Mouse (Mus musculus): ENCODE data around the gene Kcns3. TPM values are rescaled to one million over a fixed set of nuclear protein-coding genes. Genes with fewer than 3 reads are reported as not detected.

Kcns3 gene
- total RNA-seq (2021): 10 to 100 TPM; 10.9 to 12.6 TPM

DNA sequence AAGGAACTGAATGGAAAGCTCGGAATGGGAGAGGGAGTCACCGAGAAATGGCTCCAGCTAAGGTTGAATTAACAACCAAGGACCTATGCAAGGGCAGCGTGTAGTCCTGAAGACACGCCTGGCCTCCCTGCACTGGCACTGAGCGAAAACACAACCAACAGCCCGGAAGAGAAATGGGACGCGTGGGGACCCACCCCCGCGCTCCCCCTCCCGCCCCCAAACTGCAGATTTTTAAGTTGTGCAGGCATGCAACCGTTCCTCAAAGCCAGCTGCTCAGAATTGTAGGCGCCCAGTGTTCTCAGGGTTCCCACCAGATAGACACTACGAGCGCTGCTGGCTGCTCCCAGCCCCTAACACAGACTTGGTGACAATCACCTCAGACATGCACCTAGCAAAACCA lies at the start of gene Kcns3:
TSS of gene Kcns3 (minus strand) at position 42 of the 400 bp plus-strand sequence.
- no peak for DNase-seq

DNA sequence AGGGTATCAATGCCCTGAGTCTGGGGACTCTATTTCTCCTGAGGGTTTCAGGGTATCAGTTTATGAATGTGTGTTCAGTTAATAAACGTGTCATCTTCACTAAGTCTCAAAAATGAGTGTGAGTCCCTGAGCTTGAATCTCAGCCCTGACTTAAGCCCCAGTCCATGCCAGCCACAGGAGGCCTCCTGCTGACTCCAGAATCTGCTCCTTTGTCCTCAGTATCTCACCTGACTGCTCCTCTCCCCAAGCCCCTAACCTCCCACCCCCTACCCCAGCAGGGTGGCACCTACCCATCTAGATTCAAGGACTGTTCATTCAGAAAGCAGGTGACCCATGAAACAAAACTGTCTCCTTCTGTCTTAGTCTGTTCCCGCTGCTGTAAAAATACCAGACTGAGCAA lies 47.7 kb upstream of the Kcns3 start:
- DNase-seq: no peak

DNA sequence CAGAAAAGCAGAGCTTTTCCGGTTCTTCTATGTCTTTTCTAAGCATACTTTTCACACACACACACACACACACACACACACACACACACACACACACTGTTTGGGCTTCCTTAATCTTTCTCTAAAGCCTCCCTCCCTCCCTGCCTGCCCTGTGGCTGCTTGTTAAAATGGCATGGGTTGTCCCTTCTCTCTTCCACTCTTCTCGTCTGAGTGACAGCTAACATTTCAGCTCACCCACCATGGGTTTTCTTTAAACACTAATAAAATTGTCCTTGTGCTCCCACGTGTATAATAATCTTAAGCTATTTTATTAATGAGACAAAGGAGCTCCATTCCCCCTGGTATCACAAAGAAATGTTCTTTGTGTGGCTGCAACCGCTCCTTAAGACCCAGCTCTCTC lies 47.2 kb upstream of the Kcns3 start:
- DNase-seq: no peak

DNA sequence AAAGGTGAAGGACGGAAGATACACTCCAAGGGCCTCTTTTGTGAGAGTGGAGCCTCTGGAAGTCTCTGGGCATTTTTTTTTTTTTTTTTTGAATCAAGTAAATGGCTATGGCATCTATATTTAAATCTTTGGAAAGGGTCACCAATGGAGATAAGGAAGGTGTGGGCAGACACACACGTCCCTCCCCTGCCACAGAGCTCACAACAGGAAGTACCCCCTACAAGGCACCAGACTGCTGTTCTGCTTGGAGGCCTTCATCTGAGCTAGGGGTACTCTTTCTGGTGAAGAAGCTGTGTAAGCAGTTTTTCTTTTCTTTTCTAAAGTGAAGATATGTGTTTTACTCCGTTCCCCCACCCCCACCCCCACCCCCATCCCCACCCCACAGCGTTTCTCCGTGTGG lies 46.0 kb upstream of the Kcns3 start:
- no peak for DNase-seq

DNA sequence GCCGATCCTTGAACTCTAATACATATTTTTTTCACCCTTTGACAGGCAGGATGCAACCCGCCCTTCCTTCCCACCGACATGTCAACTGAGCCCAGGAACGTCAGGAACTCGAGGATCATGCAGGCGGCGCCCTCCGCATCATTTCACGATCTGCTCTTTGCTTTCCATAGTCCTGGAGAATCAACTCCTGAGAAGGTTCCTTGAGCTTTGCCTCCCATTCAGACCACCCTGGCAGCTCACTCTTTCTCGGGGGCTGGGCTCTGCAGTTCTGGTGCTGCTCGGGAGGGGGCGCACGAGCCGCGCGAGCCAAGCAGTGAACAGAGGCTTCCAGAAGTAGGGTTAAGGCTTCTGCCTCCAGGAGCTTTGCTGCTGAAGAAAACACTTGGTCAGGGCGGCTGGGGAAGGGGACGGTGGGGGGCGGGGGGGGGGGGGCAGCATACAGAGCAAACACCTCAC lies 45.3 kb upstream of the Kcns3 start:
- DNase-seq: peak; percentile 74 to 75

DNA sequence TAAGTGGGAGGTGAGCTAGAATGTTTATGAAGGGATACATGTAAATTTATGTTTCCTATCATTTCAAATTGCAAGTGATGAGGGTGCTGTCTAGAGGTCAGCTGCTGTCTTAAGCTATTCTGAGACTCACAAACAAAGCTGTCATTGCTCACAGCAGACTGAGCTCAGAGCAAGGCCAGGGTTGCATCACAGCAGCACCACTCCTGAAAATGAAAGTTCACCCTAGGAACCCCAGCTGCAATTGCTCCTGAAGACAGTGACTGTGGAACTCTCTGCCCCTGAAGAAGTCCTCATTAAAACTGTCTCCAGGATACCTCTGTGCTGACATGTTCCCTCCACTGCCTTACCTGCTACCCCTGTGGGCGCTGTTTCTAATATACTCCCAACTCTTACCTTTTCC lies 44.2 kb upstream of the Kcns3 start:
- DNase-seq: no peak

DNA sequence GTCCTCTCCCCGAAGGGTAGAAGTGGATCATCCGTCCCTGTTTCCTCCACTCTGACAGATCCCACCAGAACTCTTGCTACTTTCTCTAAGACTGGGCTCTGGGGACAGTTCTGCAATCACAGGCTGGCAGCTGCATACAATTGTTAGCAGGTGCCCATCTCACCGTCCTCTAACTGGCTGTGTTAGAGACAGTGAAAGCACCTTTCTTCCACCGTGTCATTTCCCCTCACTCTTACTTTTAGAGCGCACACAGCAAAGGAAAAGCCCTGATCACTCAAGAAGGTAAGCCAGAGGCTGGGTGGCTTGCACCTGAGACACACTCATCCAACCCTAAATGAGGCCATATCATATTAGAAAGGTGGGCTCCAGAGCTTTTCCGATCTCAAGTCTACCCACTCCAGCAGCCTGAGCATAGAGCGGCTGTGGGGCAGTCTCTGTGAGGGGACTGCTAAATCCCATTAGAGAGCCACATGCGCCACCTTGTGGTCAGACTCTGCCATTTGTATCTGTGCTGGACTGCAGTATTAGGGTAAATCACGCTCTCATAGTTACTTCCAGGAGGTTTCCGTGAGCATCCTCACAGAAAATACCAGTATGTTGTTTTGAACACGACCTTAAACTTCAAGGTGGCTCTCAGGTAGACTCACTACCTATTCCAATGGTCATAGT lies 27.8 kb upstream of the Kcns3 start:
- peak; percentile 84 to 87 for DNase-seq

DNA sequence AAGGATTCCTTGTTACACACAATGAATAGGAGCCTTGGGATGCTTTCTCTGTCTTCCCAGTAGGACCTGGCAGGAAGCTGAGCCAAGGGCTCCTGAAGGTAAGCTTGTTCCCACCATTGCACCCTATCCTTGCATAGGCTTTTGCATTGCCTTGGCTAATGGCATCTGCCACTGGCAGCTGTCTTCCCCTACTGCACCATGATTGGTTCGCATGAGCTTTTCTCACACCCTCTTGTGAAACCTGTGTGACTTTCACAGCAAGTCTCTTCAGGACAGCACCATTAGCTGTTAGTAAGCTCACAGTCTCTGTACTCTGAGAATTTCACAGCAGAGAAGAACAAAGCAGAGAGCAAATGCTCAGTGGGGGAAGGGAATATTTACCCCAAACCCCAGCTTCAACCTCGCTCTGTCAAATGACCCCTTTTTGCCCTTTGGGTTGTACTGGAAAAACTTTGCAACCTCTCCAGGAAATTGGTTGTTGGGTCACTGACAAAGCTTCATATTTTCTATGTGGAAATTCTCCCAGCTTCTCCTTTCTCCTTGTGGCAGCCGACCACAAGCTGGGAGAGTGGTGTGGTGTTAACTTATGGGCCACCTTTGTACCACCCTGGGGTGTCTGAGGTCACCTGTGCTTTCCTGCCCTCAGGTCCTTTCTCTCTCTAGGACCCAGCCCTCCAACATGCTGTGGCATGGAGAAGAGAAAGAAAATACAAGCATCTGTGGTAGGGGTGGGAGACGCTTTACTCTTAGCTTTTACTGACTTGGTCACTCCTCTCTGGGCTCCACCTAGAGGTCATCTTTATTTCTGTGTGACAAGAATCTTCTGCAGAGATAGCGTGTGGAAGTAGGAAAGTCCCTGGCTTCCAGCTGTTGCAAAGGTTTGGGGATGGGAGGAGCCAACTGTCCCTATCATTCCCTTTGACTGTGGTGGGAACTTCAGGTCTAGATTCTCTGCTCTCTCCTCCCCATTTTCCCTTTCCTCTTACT lies 26.8 kb upstream of the Kcns3 start:
- DNase-seq: no peak

DNA sequence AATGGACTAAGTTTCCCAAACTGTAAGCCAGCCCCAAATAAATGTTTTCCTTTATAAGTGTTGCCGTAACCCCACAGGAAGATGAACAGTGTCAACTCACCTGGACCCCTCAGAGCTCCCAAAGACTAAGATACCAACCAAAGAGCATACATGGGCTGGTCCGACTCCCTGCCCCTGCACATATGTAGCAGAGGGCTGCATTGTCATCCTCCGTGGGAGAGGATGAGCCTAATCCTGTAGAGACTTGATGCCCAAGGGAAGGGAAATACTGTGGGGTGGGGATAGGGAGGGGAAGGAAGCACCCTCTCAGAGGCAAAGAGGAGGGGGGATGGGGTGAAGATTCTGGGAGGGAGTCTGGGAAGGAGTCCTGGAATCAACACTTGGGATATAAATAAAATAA lies 7.8 kb upstream of the Kcns3 start:
- DNase-seq: no peak

DNA sequence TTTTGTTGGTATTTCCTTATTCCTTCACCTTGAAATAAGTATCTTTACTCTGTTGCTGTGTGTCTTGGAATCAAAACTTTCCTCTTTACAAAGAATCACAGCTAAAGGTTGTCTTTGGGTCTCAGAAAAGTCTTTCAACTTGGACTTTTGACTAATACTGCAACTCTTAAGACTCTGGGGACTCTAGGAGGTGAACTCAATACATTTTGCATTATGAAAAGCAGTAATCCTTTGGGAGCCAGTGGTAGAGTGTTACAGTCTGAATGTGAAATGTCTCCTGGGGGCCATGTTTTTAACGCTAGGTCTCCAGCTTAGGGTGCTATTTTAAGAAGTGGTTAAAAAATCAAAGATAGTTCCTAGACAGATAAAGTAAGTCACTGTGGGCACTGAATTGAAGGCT lies 4.3 kb upstream of the Kcns3 start:
- DNase-seq: no peak

DNA sequence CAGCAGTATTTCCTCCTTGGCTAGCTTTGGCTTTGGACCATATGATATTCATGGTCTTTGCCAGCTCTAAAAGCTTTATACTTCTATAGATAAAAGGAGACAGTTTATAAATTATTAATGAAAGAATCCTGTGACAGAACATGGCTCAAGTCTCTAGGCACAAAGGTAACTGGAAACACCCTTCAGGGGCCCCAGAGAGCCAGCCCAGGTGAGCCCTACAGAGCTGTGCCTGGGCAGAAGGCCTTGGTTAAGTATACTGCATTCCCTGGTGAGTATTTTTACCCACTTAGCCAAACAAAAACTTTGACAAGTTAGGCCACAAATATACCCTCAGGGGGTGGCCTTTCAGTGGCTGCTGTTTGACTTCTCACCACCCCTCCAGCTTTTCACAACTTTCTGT lies 2.7 kb upstream of the Kcns3 start:
- DNase-seq: no peak

DNA sequence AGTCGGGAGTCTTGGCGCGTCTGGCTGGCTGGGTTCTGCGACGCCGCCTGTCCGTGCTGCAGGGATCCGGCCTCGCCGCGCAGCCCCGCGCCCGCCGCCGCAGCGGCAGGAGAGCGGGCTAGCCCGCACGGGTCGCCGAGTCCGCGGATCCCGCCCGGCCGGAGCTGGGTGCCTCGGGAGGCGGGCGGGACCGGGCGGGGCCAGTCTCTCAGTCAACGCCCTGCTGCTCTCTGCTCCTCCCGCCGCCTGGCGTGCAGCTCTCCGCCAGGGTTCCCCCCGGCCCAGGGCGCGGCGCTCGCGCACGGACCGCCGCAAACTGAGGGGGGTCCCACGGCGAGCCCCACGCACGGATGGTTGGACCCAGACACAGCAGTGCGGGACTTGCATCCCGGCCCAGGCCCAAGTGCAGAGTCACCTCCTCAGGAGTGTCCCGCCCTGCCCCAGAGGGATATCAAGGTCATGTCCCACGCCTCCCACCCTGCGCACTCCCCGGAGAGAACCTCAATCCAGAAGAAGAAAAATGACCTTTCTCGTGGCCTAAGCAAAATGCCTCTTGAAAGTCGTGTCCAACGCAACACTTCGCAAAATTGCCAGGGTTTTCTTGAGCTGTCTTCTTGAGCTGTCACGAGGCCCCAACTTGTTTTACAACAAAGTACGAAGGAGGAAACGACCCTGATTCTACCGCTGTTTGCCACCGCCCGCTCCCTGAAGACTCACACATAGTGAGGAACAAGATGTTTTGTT lies 492 bp downstream of the Kcns3 start:
- DNase-seq: peak; percentile 29 to 42

DNA sequence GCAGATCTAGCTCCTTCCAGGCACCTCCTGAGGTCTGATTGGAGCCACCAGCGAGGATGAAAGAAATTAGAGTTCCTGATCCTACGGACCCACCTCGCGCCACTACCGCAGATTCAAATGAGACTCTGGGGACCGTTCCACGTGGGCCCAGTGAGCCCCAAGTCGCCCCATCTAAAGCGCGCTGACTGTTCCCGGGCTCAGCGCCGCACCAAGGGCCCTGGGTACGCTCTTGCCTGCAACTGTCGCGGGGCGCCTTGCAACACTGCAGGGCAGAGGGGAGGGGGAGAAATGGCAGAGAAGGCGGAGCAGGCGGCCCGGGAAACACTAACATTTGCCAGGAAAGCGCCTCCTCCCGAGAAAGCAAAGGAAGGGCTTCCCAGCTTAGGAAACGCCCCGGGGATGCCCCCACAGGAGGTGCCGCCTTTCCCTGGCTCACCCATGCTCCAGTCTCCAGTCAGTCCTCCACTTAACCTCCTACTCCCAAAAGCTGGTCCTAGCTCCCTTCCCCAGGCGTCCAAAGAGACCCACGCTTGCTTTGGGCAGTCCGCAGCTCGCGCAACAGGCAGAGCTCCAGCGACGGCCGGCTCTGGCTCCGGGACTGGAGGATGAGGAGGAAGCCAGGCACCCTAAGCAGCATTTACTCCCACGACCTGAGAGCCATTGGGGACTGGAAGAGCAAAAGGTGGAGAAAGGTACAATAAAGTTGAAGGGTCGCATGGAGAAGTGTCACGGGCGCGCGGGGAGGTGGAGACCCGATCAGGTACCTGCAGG lies 1.2 kb downstream of the Kcns3 start:
- peak; percentile 53 to 62 for DNase-seq

DNA sequence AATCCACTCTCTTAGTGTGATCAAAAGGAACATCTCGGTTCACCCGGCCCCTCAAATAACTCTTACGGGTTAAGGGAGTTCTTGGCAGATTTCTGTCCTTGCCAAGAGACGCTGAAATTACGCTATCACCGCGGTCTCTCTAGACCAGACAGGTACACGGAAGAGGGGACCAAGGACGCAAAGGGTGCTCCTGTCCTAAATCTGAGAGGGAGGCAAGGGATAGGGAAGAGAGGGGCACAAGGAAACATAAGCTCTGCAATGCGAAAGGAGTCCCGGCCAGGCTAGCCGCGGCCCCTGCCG lies 1.8 kb downstream of the Kcns3 start:
- no peak for DNase-seq

DNA sequence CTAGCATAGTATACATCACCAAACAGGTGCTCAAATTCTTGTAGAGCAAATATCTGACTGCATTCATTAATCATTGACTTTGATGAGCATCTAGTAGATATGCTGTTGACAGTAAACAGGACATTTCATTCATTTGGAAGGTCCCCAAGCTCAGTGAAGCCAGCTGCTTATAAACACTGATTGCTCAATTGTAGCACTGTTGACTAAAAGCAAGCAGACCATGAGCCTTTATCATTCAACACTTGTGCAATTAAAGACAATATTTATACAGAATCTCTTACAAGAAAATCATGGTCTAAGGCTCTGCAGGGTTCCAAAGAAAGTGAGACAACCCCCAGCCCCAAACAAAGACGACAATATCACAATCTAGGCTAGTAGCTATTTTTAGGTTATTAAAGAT lies 6.0 kb downstream of the Kcns3 start:
- no peak for DNase-seq

DNA sequence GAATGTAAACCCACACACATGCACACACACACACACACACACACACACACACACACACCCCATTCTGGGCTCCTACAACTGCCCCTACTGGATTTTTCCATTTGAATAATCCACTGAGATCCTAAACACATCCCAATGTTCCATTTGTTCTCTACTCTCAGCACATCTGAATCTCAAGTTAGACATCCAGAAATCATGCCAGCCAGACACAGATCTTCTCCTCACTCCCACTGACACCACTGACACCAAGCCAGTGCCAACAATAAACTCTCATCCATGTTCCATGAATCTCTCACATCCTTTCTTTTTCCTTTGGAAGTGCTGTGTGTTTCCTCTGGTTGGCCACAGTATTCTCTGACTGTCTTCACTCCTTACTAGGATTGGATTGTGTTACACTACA lies 18.4 kb downstream of the Kcns3 start:
- DNase-seq: no peak

DNA sequence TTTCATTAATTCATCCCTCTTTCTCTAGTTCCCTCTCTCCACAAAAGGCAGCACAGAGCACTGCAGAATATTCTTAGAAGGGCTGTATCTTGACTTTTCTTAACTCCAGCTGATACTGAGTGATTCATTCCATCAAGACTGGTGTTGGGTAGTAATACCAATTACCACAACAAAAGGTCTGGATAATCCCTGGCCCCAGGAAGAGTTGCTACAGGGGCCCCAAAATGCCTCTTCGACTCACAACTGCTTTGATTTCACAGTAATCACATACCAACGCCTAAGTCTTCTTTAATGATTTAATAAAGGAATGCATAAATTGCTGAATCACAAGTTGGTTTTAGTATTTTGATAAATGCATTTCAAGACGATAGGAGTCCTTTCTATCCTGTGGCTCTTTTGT lies 21.7 kb downstream of the Kcns3 start:
- no peak for DNase-seq

DNA sequence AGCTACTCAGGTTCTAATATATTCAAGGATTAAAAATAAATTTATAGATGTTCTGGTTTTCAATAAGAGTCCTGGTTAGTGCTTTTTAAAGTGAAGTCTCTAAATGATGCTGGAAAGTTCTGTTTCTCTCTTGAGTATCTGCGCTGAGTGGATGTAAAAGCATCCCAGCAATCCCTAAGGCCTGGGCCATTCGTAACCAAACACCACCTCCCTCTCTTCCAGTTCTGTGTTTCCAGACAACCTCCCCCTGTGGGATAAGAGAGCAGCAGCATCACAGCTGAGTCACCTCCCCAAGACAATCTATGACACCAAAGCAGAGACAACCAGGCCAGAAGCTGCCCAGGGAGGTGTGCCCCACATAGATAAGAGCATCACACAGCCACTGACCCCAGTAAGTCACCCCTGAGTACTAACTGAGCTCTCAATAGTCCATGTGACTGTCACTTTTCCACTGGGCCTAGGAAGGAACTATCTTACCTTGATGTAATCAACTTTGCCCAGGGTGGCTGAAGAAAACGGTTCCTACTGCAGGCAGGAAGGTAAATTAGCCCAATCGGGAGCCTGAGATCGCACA lies 24.6 kb downstream of the Kcns3 start:
- DNase-seq: no peak

DNA sequence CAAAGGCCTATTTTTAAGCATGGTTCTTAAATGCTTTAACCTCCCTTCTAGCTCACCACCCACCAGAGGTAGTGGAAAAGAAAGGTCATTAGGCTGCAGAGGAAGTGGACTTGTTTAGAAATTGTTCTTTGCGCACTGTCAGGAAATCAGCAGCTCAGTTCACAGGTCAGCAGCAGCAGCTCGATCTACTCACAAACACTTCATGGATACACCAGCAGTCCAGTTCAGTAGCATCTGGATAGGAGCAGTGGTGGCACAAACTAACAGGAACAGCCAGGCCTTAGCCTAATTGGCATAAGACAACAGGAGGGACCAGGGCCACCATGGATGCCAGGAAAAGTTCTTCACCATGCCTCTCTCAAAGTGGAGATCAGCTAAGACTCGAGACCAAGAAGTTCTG lies 49.3 kb downstream of the Kcns3 start:
- no peak for DNase-seq

DNA sequence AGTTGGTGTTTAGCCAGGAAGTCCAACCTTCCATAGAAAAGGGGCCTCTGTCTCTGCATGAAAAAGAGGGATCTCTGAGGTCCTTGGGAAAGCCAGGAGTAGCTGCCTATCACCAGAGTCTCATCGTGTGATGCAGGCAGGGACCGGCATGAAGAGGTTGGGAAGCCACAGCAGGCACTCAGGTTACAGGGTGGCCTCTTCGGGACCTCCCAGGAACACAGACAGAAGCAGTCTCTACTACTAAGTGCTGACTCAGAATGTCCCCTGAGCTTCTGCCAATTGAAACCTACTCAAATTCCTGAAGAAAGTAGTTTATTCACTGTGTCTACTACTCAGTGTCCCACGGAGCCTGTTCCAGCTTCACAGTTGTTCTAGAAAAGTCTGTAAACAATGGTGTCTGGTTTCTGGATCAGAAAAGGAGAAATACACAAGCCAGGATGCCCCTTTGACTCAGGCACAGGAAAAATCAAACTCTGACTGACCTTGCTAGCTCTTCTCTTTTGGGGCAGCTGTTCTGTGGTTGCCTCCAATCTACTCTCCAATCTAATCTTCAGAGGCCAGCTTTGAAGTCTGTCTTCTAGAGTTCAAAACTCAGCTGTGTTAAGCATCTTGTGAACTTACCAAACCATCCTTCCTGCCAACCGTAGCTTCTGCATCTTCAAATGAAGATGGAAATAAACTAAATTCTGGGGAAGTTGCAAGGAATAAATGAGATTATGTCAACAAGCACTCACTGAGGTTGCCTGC lies 62.1 kb downstream of the Kcns3 start:
- no peak for DNase-seq

DNA sequence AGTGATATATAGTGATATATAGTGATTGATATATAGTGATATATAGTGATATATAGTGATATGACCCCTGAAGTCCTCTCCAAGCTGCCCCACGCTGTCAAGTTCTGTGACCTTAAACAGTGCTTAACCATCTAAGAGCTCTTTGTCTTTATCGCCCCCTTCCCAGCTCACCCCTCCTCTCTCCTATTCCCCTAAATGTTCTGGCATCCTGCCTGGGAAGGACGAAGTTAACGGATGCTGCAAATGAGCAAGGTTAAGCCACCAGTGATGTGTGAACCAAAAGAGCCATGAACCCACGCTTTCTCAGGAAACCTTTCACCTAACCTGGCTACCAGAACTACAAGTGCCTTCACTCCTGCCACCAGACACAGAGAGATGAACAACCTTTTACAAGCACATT lies 64.0 kb downstream of the Kcns3 start:
- DNase-seq: no peak

Data from layer of hippocampus, postnatal 36 days (tissue).